Mouse (Mus musculus) forebrain, embryonic 16.5 days (tissue): ENCODE measurements around the gene Scube2. TPM values are rescaled to one million over a fixed set of nuclear protein-coding genes. Genes with fewer than 3 reads are reported as not detected.
A peak's percentile ranks its signal among the peaks of the same experiment; 100 is the strongest.

Experiments
- ATAC-seq: fragments of 200-750 bp; cut with Nextera tagmentation; 2 replicates; pipeline ENCODE4 v1.8.0; 2017; ENCODE audit warnings: mild to moderate bottlenecking, moderate library complexity
- H3K27ac ChIP-seq: fragments of 300-500 bp; sonication (generic); 2 replicates; pipeline ENCODE4 v1.5.1; 2014; ENCODE audit warnings: low read length, control low read depth
- H3K27me3 ChIP-seq: fragments of 300-500 bp; sonication (generic); replicated peaks from 2 replicates; pipeline ENCODE4 v1.6.1; 2014; ENCODE audit warnings: low read length; ENCODE audit not compliant: control insufficient read depth, insufficient read depth
- H3K36me3 ChIP-seq: fragments of 300-500 bp; sonication (generic); 2 replicates; pipeline ENCODE4 v1.6.1; 2014; ENCODE audit not compliant: control insufficient read depth, insufficient read depth
- H3K4me1 ChIP-seq: fragments of 300-500 bp; sonication (generic); replicated peaks from 2 replicates; pipeline ENCODE4 v1.6.1; 2014; ENCODE audit warnings: low read length; ENCODE audit not compliant: control insufficient read depth, insufficient read depth
- H3K4me2 ChIP-seq: fragments of 300-500 bp; sonication (generic); 2 replicates; pipeline ENCODE4 v1.6.1; 2014; ENCODE audit warnings: mild to moderate bottlenecking, low read length, control low read depth
- H3K4me3 ChIP-seq: fragments of 300-500 bp; sonication (generic); replicated peaks from 2 replicates; pipeline ENCODE4 v1.5.1; 2014; ENCODE audit warnings: mild to moderate bottlenecking, low read length, control low read depth
- H3K9ac ChIP-seq: fragments of 300-500 bp; sonication (generic); replicated peaks from 2 replicates; pipeline ENCODE4 v1.6.1; 2014; ENCODE audit warnings: low read depth, low read length, control low read depth
- H3K9me3 ChIP-seq: fragments of 300-500 bp; sonication (generic); 2 replicates; pipeline ENCODE4 v1.6.1; 2016; ENCODE audit warnings: low read length; ENCODE audit not compliant: control insufficient read depth
- WGBS: fragments of 180-500 bp; shearing (Covaris S2); extraction: QIAGEN DNeasy Blood & Tissue Kit; methylation state at CpG from one replicate; pipeline ENCODE4 v1.1.7; 2014; 5-methylcytosine and 5-hydroxymethylcytosine counted together
- polyA plus RNA-seq: library from polyadenylated mRNA; unstranded; fragments of >200 nt; fragmentation: Nextera tagmentation; extraction: Ambion mirVana; gene quantifications from 2 replicates; pipeline ENCODE4 v1.2.1, GENCODE M21; 2015

The Scube2 gene
- polyA plus RNA-seq, 1 experiment from 2014 or later, result 0.70 TPM

GRCm38 (mm10) chr7:109863561-109863960 is 1.9 kb downstream of the Scube2 start:
- 23% methylated on average over 4 of the region's 4 CpGs for WGBS
- ATAC-seq, result no peak
- no peak overlapping the region for H3K27ac ChIP-seq
- no peaks in the 10 kb centered on the region for H3K36me3 ChIP-seq
- H3K9ac ChIP-seq, result no peak overlapping the region
- no peaks in the 10 kb centered on the region for H3K9me3 ChIP-seq
- peaks cover 11% of the 10 kb centered on the region for H3K4me1 ChIP-seq
- no peak overlapping the region for H3K4me3 ChIP-seq
- peaks cover 5% of the 10 kb centered on the region for H3K27me3 ChIP-seq
- H3K4me2 ChIP-seq, result no peak overlapping the region

GRCm38 (mm10) chr7:109860162-109860561 is 5.3 kb downstream of the Scube2 start:
- Histone ChIP-seq H3K36me3 (no peaks in the 10 kb centered on the region), H3K4me1 (peaks cover 3% of the 10 kb centered on the region; the same call in 1 of the 2 replicates)
- WGBS, result 85% methylated on average over 7 of the region's 7 CpGs

GRCm38 (mm10) chr7:109859354-109859753 is 6.1 kb downstream of the Scube2 start:
- Histone ChIP-seq H3K27me3 (peaks cover 3% of the 10 kb centered on the region), H3K4me3 (no peak overlapping the region), H3K36me3 (no peaks in the 10 kb centered on the region), H3K27ac (no peak overlapping the region), H3K4me2 (no peak overlapping the region), H3K4me1 (no peaks in the 10 kb centered on the region), H3K9ac (no peak overlapping the region), H3K9me3 (no peaks in the 10 kb centered on the region)
- no peak for ATAC-seq
- WGBS, result 59% methylated on average over 6 of the region's 6 CpGs

More at GRCm38 (mm10) chr7:109860162-109860561, 5.3 kb downstream of the Scube2 start:
- Histone ChIP-seq H3K27ac (no peak overlapping the region), H3K4me2 (no peak overlapping the region), H3K4me3 (no peak overlapping the region), H3K9ac (no peak overlapping the region), H3K27me3 (peaks cover 3% of the 10 kb centered on the region), H3K9me3 (no peaks in the 10 kb centered on the region)
- no peak for ATAC-seq

- H3K4me3 ChIP-seq, result no peak overlapping the region
- no peak overlapping the region for H3K4me2 ChIP-seq
- no peak for ATAC-seq
- no peak overlapping the region for H3K9ac ChIP-seq
- peaks cover 23% of the 10 kb centered on the region for H3K4me1 ChIP-seq
- H3K27me3 ChIP-seq, result no peaks in the 10 kb centered on the region
- no peak overlapping the region for H3K27ac ChIP-seq
- no peaks in the 10 kb centered on the region for H3K9me3 ChIP-seq
- no peaks in the 10 kb centered on the region for H3K36me3 ChIP-seq
- WGBS, result 67% methylated on average over 7 of the region's 7 CpGs
Measured at GRCm38 (mm10) chr7:109852752-109853212, 12.7 kb downstream of the Scube2 start.

GRCm38 (mm10) chr7:109852017-109852416 is 13.5 kb downstream of the Scube2 start:
- no peak overlapping the region for H3K27ac ChIP-seq
- H3K9me3 ChIP-seq, result no peaks in the 10 kb centered on the region
- H3K27me3 ChIP-seq, result no peaks in the 10 kb centered on the region
- ATAC-seq, result no peak
- H3K4me1 ChIP-seq, result peaks cover 23% of the 10 kb centered on the region
- H3K9ac ChIP-seq, result no peak overlapping the region
- no peak overlapping the region for H3K4me2 ChIP-seq
- 84% methylated on average over 7 of the region's 7 CpGs for WGBS
- H3K4me3 ChIP-seq, result no peak overlapping the region
- no peaks in the 10 kb centered on the region for H3K36me3 ChIP-seq

GRCm38 (mm10) chr7:109850531-109850930 is 14.9 kb downstream of the Scube2 start:
- no peak overlapping the region for H3K4me2 ChIP-seq
- 31% methylated on average over 3 of the region's 3 CpGs for WGBS

GRCm38 (mm10) chr7:109849750-109850434 is 15.6 kb downstream of the Scube2 start:
- Histone ChIP-seq H3K4me1 (peaks cover 23% of the 10 kb centered on the region), H3K9ac (no peak overlapping the region), H3K36me3 (no peaks in the 10 kb centered on the region), H3K9me3 (no peaks in the 10 kb centered on the region), H3K27ac (no peak overlapping the region), H3K27me3 (no peaks in the 10 kb centered on the region), H3K4me2 (no peak overlapping the region), H3K4me3 (no peak overlapping the region)
- 26% methylated on average over 8 of the region's 8 CpGs for WGBS
- ATAC-seq, result peak; percentile 57

More at GRCm38 (mm10) chr7:109850531-109850930, 14.9 kb downstream of the Scube2 start:
- peaks cover 23% of the 10 kb centered on the region for H3K4me1 ChIP-seq
- no peak overlapping the region for H3K4me3 ChIP-seq
- no peaks in the 10 kb centered on the region for H3K27me3 ChIP-seq
- H3K9ac ChIP-seq, result no peak overlapping the region
- no peak overlapping the region for H3K27ac ChIP-seq
- no peak for ATAC-seq
- no peaks in the 10 kb centered on the region for H3K36me3 ChIP-seq
- H3K9me3 ChIP-seq, result no peaks in the 10 kb centered on the region

- peak overlapping the region; percentile 72; the same call in 1 of the 2 replicates for H3K27ac ChIP-seq
- H3K4me1 ChIP-seq, result peaks cover 23% of the 10 kb centered on the region
- H3K27me3 ChIP-seq, result no peaks in the 10 kb centered on the region
- 27% methylated on average over 11 of the region's 11 CpGs for whole genome bisulfite sequencing
- no peaks in the 10 kb centered on the region for H3K9me3 ChIP-seq
- peak; percentile 80 for ATAC-seq
- H3K36me3 ChIP-seq, result no peaks in the 10 kb centered on the region
- no peak overlapping the region for H3K4me3 ChIP-seq
- H3K4me2 ChIP-seq, result peak overlapping the region; percentile 20; the same call in 1 of the 2 replicates
- no peak overlapping the region for H3K9ac ChIP-seq
Measured at GRCm38 (mm10) chr7:109848867-109849733, 16.4 kb downstream of the Scube2 start.

- WGBS, result 87% methylated on average over 6 of the region's 6 CpGs
- H3K27ac ChIP-seq, result no peak overlapping the region
- peaks cover 13% of the 10 kb centered on the region for H3K4me1 ChIP-seq
- H3K9me3 ChIP-seq, result no peaks in the 10 kb centered on the region
- H3K36me3 ChIP-seq, result no peaks in the 10 kb centered on the region
- H3K4me2 ChIP-seq, result no peak overlapping the region
- H3K4me3 ChIP-seq, result no peak overlapping the region
- no peaks in the 10 kb centered on the region for H3K27me3 ChIP-seq
- no peak overlapping the region for H3K9ac ChIP-seq
- no peak for ATAC-seq
Measured at GRCm38 (mm10) chr7:109844100-109844499, 21.4 kb downstream of the Scube2 start.
